In the genomic region with DNA sequence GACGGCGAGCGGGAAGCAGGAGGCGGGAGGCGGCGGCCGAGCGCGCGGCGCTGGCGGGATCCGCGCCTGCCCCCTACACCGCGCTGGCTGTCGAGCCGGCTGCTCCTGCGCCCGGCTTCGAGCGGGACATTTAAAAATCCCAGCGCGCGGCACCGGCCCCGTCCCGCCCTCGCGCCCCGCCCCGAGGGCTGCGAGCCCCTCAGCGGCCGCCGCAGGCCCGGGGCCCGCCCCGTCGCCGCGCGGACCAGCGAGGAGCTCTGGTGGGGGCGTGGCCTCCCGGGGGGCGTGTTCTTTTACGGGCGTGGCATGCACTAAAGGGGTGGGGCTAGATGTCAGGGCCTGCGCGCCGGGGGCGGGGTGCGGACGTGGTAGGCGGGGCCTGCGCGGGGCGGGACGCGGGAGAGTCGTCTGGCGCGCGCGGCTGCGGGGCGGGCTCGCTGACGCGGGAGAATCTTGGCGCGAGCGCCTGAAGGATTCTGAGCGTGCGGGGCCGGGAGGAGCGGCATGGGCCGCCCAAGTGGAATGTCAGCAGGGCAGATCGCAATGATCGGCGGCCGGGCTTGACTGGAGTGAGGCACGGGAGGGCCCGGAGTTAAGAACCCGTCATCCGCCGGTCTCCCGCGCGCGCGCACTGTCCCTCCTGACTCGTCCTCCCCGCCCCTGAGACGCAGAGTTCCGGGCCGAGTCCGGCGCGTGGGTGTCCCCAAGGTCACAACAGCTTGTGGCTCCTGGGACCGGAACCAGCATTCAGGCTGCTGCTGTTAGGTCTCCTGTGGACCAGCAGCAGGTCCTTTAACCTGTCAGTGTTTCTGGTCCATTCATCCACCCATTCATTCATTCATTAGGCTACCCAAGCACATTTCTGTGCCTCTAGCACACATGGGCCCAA, we compare ENCODE assay signal across 8 mouse cellular contexts. TPM values are rescaled to one million over a fixed set of nuclear protein-coding genes. Genes with fewer than 3 reads are reported as not detected.
A peak's percentile ranks its signal among the peaks of the same experiment; 100 is the strongest.
DNase-seq lines count a peak whose midpoint lies in the region; ATAC-seq lines count a peak whose summit lies in the region.

TSS of gene Ccne1 (minus strand) at position 164 of the 889 bp plus-strand sequence.

- peak; percentile 86 for DNase-seq in 3T3-L1 (ENCODE audit: low read depth, low spot score)
- peak; percentile 99 to 100 for DNase-seq in adrenal gland, postnatal 4 days (ENCODE audit: low spot score in 2 of 2)
- peak; percentile 97 for DNase-seq in embryonic facial prominence, embryonic 14.5 days (ENCODE audit: low spot score)
- DNase-seq in heart, adult 9 months (ENCODE audit: low spot score in 2 of 2) = peak; percentile 97 to 98
- DNase-seq in monocyte, adult 2 months (ENCODE audit: low read depth in 1 of 2, low spot score in 2 of 2) = peak; percentile 98 to 100
- DNase-seq in spleen, postnatal 36 days (ENCODE audit: low spot score in 2 of 2) = peak; percentile 98

- peak; percentile 92 for ATAC-seq in embryonic facial prominence, embryonic 14.5 days (ENCODE audit: low read depth)
- peak; percentile 93 for ATAC-seq in kidney, embryonic 14.5 days (ENCODE audit: low FRiP score, low TSS enrichment)
- peak; percentile 92 for ATAC-seq in limb, embryonic 15.5 days (ENCODE audit: insufficient number of reproducible peaks, low FRiP score, low TSS enrichment, low read depth)

- H3K4me3 ChIP-seq in embryonic facial prominence, embryonic 14.5 days (ENCODE audit: low read depth, low read length) = peak within 1 kb of the TSS; percentile 84
- H3K4me3 ChIP-seq in kidney, embryonic 14.5 days (ENCODE audit: low read length) = peak within 1 kb of the TSS; percentile 89
- peak within 1 kb of the TSS; percentile 85 for H3K4me3 ChIP-seq in limb, embryonic 15.5 days

- peak within 1 kb of the TSS; percentile 78 for H3K9ac ChIP-seq in embryonic facial prominence, embryonic 14.5 days (ENCODE audit: low read depth, low read length)
- H3K9ac ChIP-seq in kidney, embryonic 14.5 days (ENCODE audit: low read depth, low read length) = peak within 1 kb of the TSS; percentile 88
- peak within 1 kb of the TSS; percentile 64 for H3K9ac ChIP-seq in limb, embryonic 15.5 days

- H3K27me3 ChIP-seq in embryonic facial prominence, embryonic 14.5 days (replicated peaks; ENCODE audit: control insufficient read depth, insufficient read depth, low read length) = no peaks in the 10 kb centered on the region
- no peaks in the 10 kb centered on the region for H3K27me3 ChIP-seq in kidney, embryonic 14.5 days (ENCODE audit: control insufficient read depth, insufficient read depth, low read length)
- no peaks in the 10 kb centered on the region for H3K27me3 ChIP-seq in limb, embryonic 15.5 days

- peak within 1 kb of the TSS; percentile 93 for H3K4me2 ChIP-seq in embryonic facial prominence, embryonic 14.5 days (ENCODE audit: low read depth, low read length)
- peak within 1 kb of the TSS; percentile 92 for H3K4me2 ChIP-seq in kidney, embryonic 14.5 days (replicated peaks; ENCODE audit: low read depth, low read length)
- peak within 1 kb of the TSS; percentile 95 for H3K4me2 ChIP-seq in limb, embryonic 15.5 days

- peaks cover 25% of the 10 kb centered on the region for H3K4me1 ChIP-seq in embryonic facial prominence, embryonic 14.5 days (ENCODE audit: control insufficient read depth, insufficient read depth, low read length)
- peaks cover 20% of the 10 kb centered on the region for H3K4me1 ChIP-seq in kidney, embryonic 14.5 days (ENCODE audit: control insufficient read depth, insufficient read depth, low read length)
- H3K4me1 ChIP-seq in limb, embryonic 15.5 days = peaks cover 32% of the 10 kb centered on the region

- peaks cover 10% of the 10 kb centered on the region for H3K36me3 ChIP-seq in embryonic facial prominence, embryonic 14.5 days (ENCODE audit: control insufficient read depth, insufficient read depth, low read length)
- peaks cover 12% of the 10 kb centered on the region; the same call in 1 of the 2 replicates for H3K36me3 ChIP-seq in kidney, embryonic 14.5 days (ENCODE audit: control insufficient read depth, insufficient read depth, low read length)
- H3K36me3 ChIP-seq in limb, embryonic 15.5 days = peaks cover 5% of the 10 kb centered on the region

- peak within 1 kb of the TSS; percentile 64; the same call in 1 of the 2 replicates for H3K27ac ChIP-seq in embryonic facial prominence, embryonic 14.5 days (replicated peaks; ENCODE audit: low read depth, low read length)
- peak within 1 kb of the TSS; percentile 78 for H3K27ac ChIP-seq in kidney, embryonic 14.5 days (ENCODE audit: low read depth, low read length)
- peak within 1 kb of the TSS; percentile 75 for H3K27ac ChIP-seq in limb, embryonic 15.5 days

- H3K9me3 ChIP-seq in embryonic facial prominence, embryonic 14.5 days (ENCODE audit: control insufficient read depth, low read length) = no peaks in the 10 kb centered on the region
- H3K9me3 ChIP-seq in kidney, embryonic 14.5 days (ENCODE audit: control insufficient read depth, low read length) = no peaks in the 10 kb centered on the region
- no peaks in the 10 kb centered on the region for H3K9me3 ChIP-seq in limb, embryonic 15.5 days

- WGBS in embryonic facial prominence, embryonic 14.5 days = 0% methylated on average over 11 of the region's 102 CpGs
- WGBS in kidney, embryonic 14.5 days = under 1% methylated on average over 87 of the region's 102 CpGs
- under 1% methylated on average over 63 of the region's 102 CpGs for WGBS in limb, embryonic 15.5 days

RNA-seq across cellular contexts. Expression of gene Ccne1, which starts in this region (rescaled TPM):
- total RNA-seq in adrenal gland, postnatal 4 days (2021) = 10 to 100 TPM; 16.3 to 17.5 TPM
- polyA plus RNA-seq in embryonic facial prominence, embryonic 14.5 days (2014; fragmentation: Nextera tagmentation; extraction: Ambion mirVana) = 73.7 and 82.9 TPM in 2 replicates
- 89.3 and 100 TPM in 2 replicates for polyA plus RNA-seq in kidney, embryonic 14.5 days (2014; fragmentation: Nextera tagmentation; extraction: Ambion mirVana)
- 55.6 and 62.3 TPM in 2 replicates for polyA plus RNA-seq in limb, embryonic 15.5 days (2015; fragmentation: Nextera tagmentation; extraction: Ambion mirVana)

Comparison
In these comparisons a context has a peak if more than half of its experiments do, and no peak if none do; other contexts are left out.
1. Peak in every context shown above with its lines: DNase-seq, ATAC-seq, H3K4me3 ChIP-seq and H3K27ac ChIP-seq.